Mouse (Mus musculus) liver, postnatal 0 days (tissue): ENCODE results near the gene Yars. TPM values are rescaled to one million over a fixed set of nuclear protein-coding genes. Genes with fewer than 3 reads are reported as not detected.
A peak's percentile ranks its signal among the peaks of the same experiment; 100 is the strongest.

Experiments
- ATAC-seq: fragments of 200-750 bp; cut with Nextera tagmentation; 2 replicates; pipeline ENCODE4 v1.8.0; 2017; ENCODE audit warnings: mild to moderate bottlenecking, moderate library complexity
- DNase-seq: peaks from one replicate; pipeline ENCODE4 v3.0.0-alpha.2; 2016
- H3K27ac ChIP-seq: fragments of 300-500 bp; sonication (generic); 2 replicates; pipeline ENCODE4 v1.5.1; 2014; ENCODE audit warnings: antibody characterized with exemption, moderate library complexity, mild to moderate bottlenecking, low read depth
- H3K27me3 ChIP-seq: fragments of 300-500 bp; sonication (generic); 2 replicates; pipeline ENCODE4 v1.6.1; 2014; ENCODE audit warnings: low read length, control low read depth, mixed read lengths; ENCODE audit not compliant: insufficient read depth
- H3K36me3 ChIP-seq: fragments of 300-500 bp; sonication (generic); replicated peaks from 2 replicates; pipeline ENCODE4 v1.6.1; 2014; ENCODE audit warnings: mild to moderate bottlenecking, control low read depth, low read length, moderate library complexity, mixed read lengths; ENCODE audit not compliant: insufficient read depth
- H3K4me1 ChIP-seq: fragments of 300-500 bp; sonication (generic); 2 replicates; pipeline ENCODE4 v1.6.1; 2014; ENCODE audit warnings: antibody characterized with exemption, mild to moderate bottlenecking, control low read depth; ENCODE audit not compliant: insufficient read depth
- H3K4me2 ChIP-seq: fragments of 300-500 bp; sonication (generic); 2 replicates; pipeline ENCODE4 v1.6.1; 2014; ENCODE audit warnings: low read depth, mild to moderate bottlenecking, low read length, moderate library complexity, mixed read lengths
- H3K4me3 ChIP-seq: fragments of 300-500 bp; sonication (generic); 2 replicates; pipeline ENCODE4 v1.5.1; 2014; ENCODE audit warnings: low read depth, low read length
- H3K9ac ChIP-seq: fragments of 300-500 bp; sonication (generic); replicated peaks from 2 replicates; pipeline ENCODE4 v1.6.1; 2014; ENCODE audit warnings: mild to moderate bottlenecking, moderate library complexity
- H3K9me3 ChIP-seq: fragments of 300-500 bp; sonication (generic); 2 replicates; pipeline ENCODE4 v1.6.1; 2016; ENCODE audit warnings: mild to moderate bottlenecking, control low read depth, low read length, mixed read lengths
- CTCF ChIP-seq: sonication (generic); IDR thresholded peaks from 2 replicates; pipeline ENCODE4 v1.5.1; 2016; ENCODE audit warnings: antibody characterized with exemption, low read depth
- EP300 ChIP-seq: IDR thresholded peaks from 2 replicates; pipeline ENCODE4 v1.6.1; 2016; ENCODE audit warnings: antibody characterized with exemption, low read depth, mild to moderate bottlenecking
- WGBS: fragments of 180-500 bp; shearing (Covaris S2); extraction: QIAGEN DNeasy Blood & Tissue Kit; methylation state at CpG from one replicate; pipeline ENCODE4 v1.1.7; 2014; ENCODE audit not compliant: insufficient replicate concordance; 5-methylcytosine and 5-hydroxymethylcytosine counted together
- polyA plus RNA-seq: library from polyadenylated mRNA; unstranded; fragments of >200 nt; fragmentation: Nextera tagmentation; extraction: Ambion mirVana; gene quantifications from 2 replicates; pipeline ENCODE4 v1.2.1, GENCODE M21; 2015

Gene Yars
- polyA plus RNA-seq, 1 experiment from 2014 or later = 25.7 TPM

- DNase-seq (no peak), ATAC-seq (peak; percentile 18; the same call in 1 of the 2 replicates)
- H3K4me3 ChIP-seq = peak overlapping the region; percentile 59
- H3K27ac ChIP-seq = peak overlapping the region; percentile 79
- no peaks in the 10 kb centered on the region for H3K9me3 ChIP-seq
- no peaks in the 10 kb centered on the region for H3K36me3 ChIP-seq
- peaks cover 21% of the 10 kb centered on the region for H3K4me1 ChIP-seq
- H3K4me2 ChIP-seq = peak overlapping the region; percentile 90
- WGBS = 40% methylated on average over 15 of the region's 15 CpGs
- peak overlapping the region; percentile 64 for H3K9ac ChIP-seq
- peaks cover 45% of the 10 kb centered on the region for H3K27me3 ChIP-seq
- TF ChIP-seq CTCF (no peak), EP300 (no peak)
Observed at GRCm38 (mm10) chr4:129246360-129247301, 57.1 kb downstream of the Yars start.

- Histone ChIP-seq H3K9ac (peak overlapping the region; percentile 64), H3K9me3 (no peaks in the 10 kb centered on the region), H3K27me3 (peaks cover 45% of the 10 kb centered on the region), H3K4me3 (peak overlapping the region; percentile 59), H3K27ac (peak overlapping the region; percentile 79), H3K36me3 (no peaks in the 10 kb centered on the region), H3K4me1 (peaks cover 23% of the 10 kb centered on the region), H3K4me2 (peak overlapping the region; percentile 90)
- WGBS = 13% methylated on average over 24 of the region's 24 CpGs
- TF ChIP-seq EP300 = no peak
- no peak for TF ChIP-seq CTCF
- no peak for DNase-seq
- ATAC-seq = no peak
Observed at GRCm38 (mm10) chr4:129247381-129248242, 58.1 kb downstream of the Yars start.

GRCm38 (mm10) chr4:129248243-129248767, 58.7 kb downstream of the Yars start:
- peaks cover 45% of the 10 kb centered on the region for H3K27me3 ChIP-seq
- TF ChIP-seq EP300 = no peak
- TF ChIP-seq CTCF = no peak
- WGBS = 2% methylated on average over 30 of the region's 74 CpGs
- H3K4me1 ChIP-seq = peaks cover 23% of the 10 kb centered on the region
- no peak for ATAC-seq
- H3K36me3 ChIP-seq = no peaks in the 10 kb centered on the region
- peak overlapping the region; percentile 59 for H3K4me3 ChIP-seq
- H3K4me2 ChIP-seq = peak overlapping the region; percentile 90
- H3K9me3 ChIP-seq = no peaks in the 10 kb centered on the region
- peak overlapping the region; percentile 79 for H3K27ac ChIP-seq
- DNase-seq = peak; percentile 59
- peak overlapping the region; percentile 64 for H3K9ac ChIP-seq

- Histone ChIP-seq H3K27ac (no peak overlapping the region), H3K27me3 (peaks cover 45% of the 10 kb centered on the region), H3K4me3 (no peak overlapping the region), H3K9me3 (no peaks in the 10 kb centered on the region), H3K4me1 (peaks cover 23% of the 10 kb centered on the region), H3K36me3 (no peaks in the 10 kb centered on the region), H3K4me2 (no peak overlapping the region), H3K9ac (no peak overlapping the region)
- TF ChIP-seq CTCF (no peak), EP300 (no peak)
- 62% methylated on average over 7 of the region's 7 CpGs for WGBS
- ATAC-seq (no peak), DNase-seq (no peak)
Observed at GRCm38 (mm10) chr4:129249288-129249687, 59.7 kb downstream of the Yars start.

GRCm38 (mm10) chr4:129250759-129251481, 61.4 kb downstream of the Yars start:
- DNase-seq (peak; percentile 69), ATAC-seq (peak; percentile 90)
- Histone ChIP-seq H3K9me3 (no peaks in the 10 kb centered on the region), H3K4me3 (no peak overlapping the region; the same call in 1 of the 2 replicates), H3K27ac (peak overlapping the region; percentile 89), H3K36me3 (no peaks in the 10 kb centered on the region), H3K4me1 (peaks cover 13% of the 10 kb centered on the region), H3K4me2 (peak overlapping the region; percentile 50), H3K27me3 (peaks cover 40% of the 10 kb centered on the region), H3K9ac (no peak overlapping the region; the same call in 1 of the 2 replicates)
- TF ChIP-seq CTCF (no peak), EP300 (0 out of 2 replicates have a peak, but pooled peaks have one; percentile 26)
- WGBS = 46% methylated on average over 15 of the region's 15 CpGs
